Mouse (Mus musculus) G1E (cell line): ENCODE data around the gene Sgms1.
"Not testable (repeated sequence)": the region's sequence is repeated elsewhere in the genome, so short reads cannot be mapped to it uniquely, and the experiment has no call there.

Experiments used
- CTCF ChIP-seq: IDR thresholded peaks from 2 replicates; pipeline ENCODE4 v1.5.1; 2012; ENCODE audit warnings: low read depth, low read length, inconsistent platforms, mixed read lengths
- GATA1 ChIP-seq: IDR thresholded peaks from 2 replicates; pipeline ENCODE4 v1.6.1; 2012; ENCODE audit warnings: borderline replicate concordance, low read length, inconsistent platforms, mixed read lengths
- GATA2 ChIP-seq: IDR thresholded peaks from 2 replicates; pipeline ENCODE4 v1.6.1; 2012; ENCODE audit warnings: low read depth, low read length, inconsistent platforms, borderline replicate concordance
- TAL1 ChIP-seq: conservative IDR thresholded peaks from 2 replicates; pipeline ENCODE4 v1.6.1; 2012; ENCODE audit warnings: low read depth, low read length, inconsistent platforms, mixed read lengths

GRCm38 (mm10) chr19:32131707-32132488, 257.6 kb downstream of the Sgms1 start:
- TF ChIP-seq GATA1, CTCF, GATA2, TAL1: not testable (repeated sequence)
